Mouse (Mus musculus) CH12.LX (cell line): ENCODE results near the gene Rhox6. TPM values are rescaled to one million over a fixed set of nuclear protein-coding genes. Genes with fewer than 3 reads are reported as not detected.
"Not testable (repeated sequence)": the region's sequence is repeated elsewhere in the genome, so short reads cannot be mapped to it uniquely, and the experiment has no call there.

ENCODE experiments used
- DNase-seq: peaks from one replicate; pipeline ENCODE4 v3.0.0-alpha.2; 2013; ENCODE audit errors: extremely low read depth
- H3K27ac ChIP-seq: 2 replicates; pipeline ENCODE4 v1.5.1; 2012; ENCODE audit warnings: low read depth, mild to moderate bottlenecking, control low read depth, moderate library complexity; ENCODE audit not compliant: insufficient read depth
- H3K27me3 ChIP-seq: replicated peaks from 2 replicates; pipeline ENCODE3; 2012; ENCODE audit warnings: inconsistent platforms
- H3K36me3 ChIP-seq, 2 experiments: replicated peaks in 1 of 2; 2 replicates each; pipeline versions ENCODE3 to v1.6.1; 2012; ENCODE audit warnings: inconsistent platforms in 1 of 2, low read length in 1 of 2, mild to moderate bottlenecking in 1 of 2, mixed read lengths in 1 of 2, moderate library complexity in 1 of 2; ENCODE audit not compliant: control insufficient read depth in 1 of 2, insufficient read depth in 1 of 2
- H3K4me1 ChIP-seq, 2 experiments: 2 replicates each; pipeline ENCODE4 v1.6.1; 2012; ENCODE audit warnings: inconsistent platforms in 1 of 2, moderate library complexity in 1 of 2; ENCODE audit not compliant: insufficient read depth in 2 of 2, control insufficient read depth in 1 of 2
- H3K4me2 ChIP-seq: 2 replicates; pipeline ENCODE4 v1.6.1; 2012; ENCODE audit warnings: low read depth, mild to moderate bottlenecking, control low read depth; ENCODE audit not compliant: poor library complexity, insufficient read depth, severe bottlenecking
- H3K4me3 ChIP-seq, 3 experiments: fragments of 150-350 bp in 1 of 3; sonication (generic) in 1 of 3; replicated peaks in 1 of 3; 2 replicates each; pipeline versions ENCODE3 to v1.5.1; 2011 to 2012; ENCODE audit warnings: low read depth in 2 of 3, low read length in 2 of 3, mild to moderate bottlenecking in 2 of 3, moderate library complexity in 2 of 3, control low read depth in 1 of 3, improper control_type of control experiment in 1 of 3, inconsistent platforms in 1 of 3, mixed read lengths in 1 of 3; ENCODE audit not compliant: poor library complexity in 1 of 3
- H3K79me2 ChIP-seq: replicated peaks from 2 replicates; pipeline ENCODE4 v1.6.1; 2012; ENCODE audit warnings: mild to moderate bottlenecking, moderate library complexity; ENCODE audit not compliant: control insufficient read depth, poor library complexity, insufficient read depth, severe bottlenecking; ENCODE audit errors: extremely low read depth
- H3K9ac ChIP-seq: 2 replicates; pipeline ENCODE4 v1.6.1; 2012; ENCODE audit warnings: low read depth, mild to moderate bottlenecking, control low read depth, moderate library complexity; ENCODE audit not compliant: insufficient read depth
- H3K9me3 ChIP-seq: replicated peaks from 2 replicates; pipeline ENCODE3; 2012; ENCODE audit warnings: low read length, inconsistent platforms, mixed read lengths
- CHD1 ChIP-seq: IDR thresholded peaks from 2 replicates; pipeline ENCODE4 v1.6.1; 2012; ENCODE audit warnings: low read depth, low read length, improper control_type of control experiment, inconsistent platforms
- CHD2 ChIP-seq: IDR thresholded peaks from 2 replicates; pipeline ENCODE4 v1.6.1; 2011; ENCODE audit warnings: low read length, improper control_type of control experiment
- CTCF ChIP-seq, 2 experiments: IDR thresholded peaks in 1 of 2; conservative IDR thresholded peaks in 1 of 2; 2 replicates each; pipeline ENCODE4 v1.5.1; 2011 to 2012; ENCODE audit warnings: low read depth in 2 of 2, low read length in 2 of 2, improper control_type of control experiment in 1 of 2, inconsistent platforms in 1 of 2, mild to moderate bottlenecking in 1 of 2, moderate library complexity in 1 of 2
- ELF1 ChIP-seq: IDR thresholded peaks from 2 replicates; pipeline ENCODE4 v1.6.1; 2014; ENCODE audit warnings: low read depth, mild to moderate bottlenecking, inconsistent platforms, low read length, improper control_type of control experiment
- IRF4 ChIP-seq: IDR thresholded peaks from 2 replicates; pipeline ENCODE4 v1.6.1; 2014; ENCODE audit warnings: low read depth, mild to moderate bottlenecking, inconsistent platforms, low read length, improper control_type of control experiment
- JUND ChIP-seq: conservative IDR thresholded peaks from 2 replicates; pipeline ENCODE4 v1.6.1; 2011; ENCODE audit warnings: low read depth, low read length, improper control_type of control experiment
- KAT2A ChIP-seq: IDR thresholded peaks from 2 replicates; pipeline ENCODE4 v1.6.1; 2012; ENCODE audit warnings: low read length, improper control_type of control experiment, inconsistent platforms; ENCODE audit not compliant: insufficient replicate concordance
- MAFK ChIP-seq: IDR thresholded peaks from 2 replicates; pipeline ENCODE4 v1.6.1; 2011; ENCODE audit warnings: low read length, improper control_type of control experiment; ENCODE audit not compliant: insufficient replicate concordance
- MAX ChIP-seq: IDR thresholded peaks from 2 replicates; pipeline ENCODE4 v1.6.1; 2011; ENCODE audit warnings: low read length, improper control_type of control experiment
- MAZ ChIP-seq: IDR thresholded peaks from 2 replicates; pipeline ENCODE4 v1.6.1; 2012; ENCODE audit warnings: low read depth, mild to moderate bottlenecking, inconsistent platforms, low read length, improper control_type of control experiment, moderate library complexity
- MEF2A ChIP-seq: IDR thresholded peaks from 2 replicates; pipeline ENCODE4 v1.6.1; 2014; ENCODE audit warnings: low read depth, mild to moderate bottlenecking, inconsistent platforms, low read length, improper control_type of control experiment, borderline replicate concordance
- MXI1 ChIP-seq: IDR thresholded peaks from 2 replicates; pipeline ENCODE4 v1.6.1; 2011; ENCODE audit warnings: mild to moderate bottlenecking, low read depth, low read length, improper control_type of control experiment
- NELFE ChIP-seq: IDR thresholded peaks from 2 replicates; pipeline ENCODE4 v1.6.1; 2011; ENCODE audit warnings: low read depth, low read length, improper control_type of control experiment
- NRF1 ChIP-seq: IDR thresholded peaks from 2 replicates; pipeline ENCODE4 v1.6.1; 2014; ENCODE audit warnings: low read depth, mild to moderate bottlenecking, inconsistent platforms, low read length, improper control_type of control experiment, moderate library complexity
- PAX5 ChIP-seq: IDR thresholded peaks from 2 replicates; pipeline ENCODE4 v1.6.1; 2012; ENCODE audit warnings: low read length, inconsistent platforms, mixed read lengths
- TCF12 ChIP-seq: IDR thresholded peaks from 2 replicates; pipeline ENCODE4 v1.6.1; 2014; ENCODE audit warnings: low read depth, mild to moderate bottlenecking, inconsistent platforms, low read length, improper control_type of control experiment
- USF2 ChIP-seq: conservative IDR thresholded peaks from 2 replicates; pipeline ENCODE4 v1.6.1; 2011; ENCODE audit warnings: low read depth, low read length, improper control_type of control experiment
- ZKSCAN1 ChIP-seq: IDR thresholded peaks from 2 replicates; pipeline ENCODE4 v1.6.1; 2012; ENCODE audit warnings: low read depth, inconsistent platforms, low read length, improper control_type of control experiment, borderline replicate concordance
- ZNF384 ChIP-seq: IDR thresholded peaks from 2 replicates; pipeline ENCODE4 v1.6.1; 2012; ENCODE audit warnings: low read depth, low read length, improper control_type of control experiment, inconsistent platforms
- dilution Hi-C: fragments of 300-500 bp; cut with MboI; formaldehyde crosslinking; loops from 2 replicates; pipeline ENCODE4 v1.14.3; 2020; ENCODE audit warnings: low sequenced_read_pairs; ENCODE audit not compliant: extremely low pct_unique_long_range_greater_than_20kb, extremely low pct_ligation_motif_present
- in situ Hi-C: fragments of 300-500 bp; cut with MboI; formaldehyde crosslinking; loops from 3 replicates; pipeline ENCODE4 v1.14.3; 2019; ENCODE audit warnings: low sequenced_read_pairs, low pct_ligation_motif_present, low pct_unique_long_range_greater_than_20kb, mixed read lengths
- polyA plus RNA-seq: library from polyadenylated mRNA; unstranded; fragments of >175 nt; gene quantifications from 2 replicates; pipeline ENCODE4 v1.2.1, GENCODE M21; 2012; ENCODE audit warnings: low read depth; ENCODE audit not compliant: insufficient read length
- total RNA-seq, 2 experiments: library from RNA; depleted of rRNA; stranded (reverse); fragments of 300-350 nt in 1 of 2; fragments of >200 nt in 1 of 2; gene quantifications; 2 replicates each; pipeline ENCODE4 v1.2.3; 2012 to 2014

Gene Rhox6
- total and polyA plus RNA-seq, 3 experiments = not detected

- Histone ChIP-seq H3K27me3 (no peaks in the 10 kb centered on the region), H3K36me3 (no peaks in the 10 kb centered on the region), H3K9me3 (no peaks in the 10 kb centered on the region), H3K4me1 (no peaks in the 10 kb centered on the region), H3K79me2 (no peaks in the 10 kb centered on the region), H3K4me3 (peak overlapping the region in 1 of 3 experiments; percentile 35), H3K9ac (no peak overlapping the region), H3K4me2 (peak overlapping the region; percentile 15; the same call in 1 of the 2 replicates), H3K27ac (no peak overlapping the region)
- DNase-seq = no peak
- TF ChIP-seq MAX (no peak), CTCF (conservative IDR thresholded peaks at IDR 0.05 in 1 of 2, IDR thresholded peaks at IDR 0.05 in 1 of 2; ENCODE audit: low read depth in 2 of 2, low read length in 2 of 2) (peak in 1 of 2 experiments; percentile 36; a peak in 2 of 4 replicates)
- in situ Hi-C loops = no loop called here
- dilution Hi-C loops = no loop called here
Measured at GRCm38 (mm10) chrX:37815665-37816064, 11.0 kb upstream of the Rhox6 start.

DNA sequence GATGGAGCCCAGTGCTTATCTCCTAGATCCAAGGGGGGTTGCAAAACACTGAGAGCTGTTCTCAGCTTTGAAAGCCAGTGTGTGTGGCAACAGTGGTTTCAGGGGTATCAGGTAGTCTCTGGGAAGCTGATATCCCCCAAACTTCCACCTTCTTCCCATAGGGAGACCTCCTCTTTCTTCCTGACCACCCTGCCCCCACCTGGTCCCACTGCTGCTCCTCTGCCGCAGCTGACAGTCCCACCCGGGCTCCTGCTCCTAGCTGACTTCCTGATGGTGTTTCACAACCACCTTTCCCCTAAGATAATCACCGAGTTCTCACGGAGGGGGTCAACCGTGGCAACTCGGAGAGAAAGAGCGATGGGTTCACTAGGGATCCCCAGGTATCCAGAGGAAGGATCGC, 4.7 kb downstream of the Rhox6 start, which contains the start of gene Rhox7a:
TSS of gene Rhox7a (plus strand) at position 301 of the 400 bp plus-strand sequence.
- H3K4me2 ChIP-seq, H3K4me3 ChIP-seq, H3K27ac ChIP-seq, dilution Hi-C loops, DNase-seq, H3K4me1 ChIP-seq, H3K9me3 ChIP-seq, H3K79me2 ChIP-seq, in situ Hi-C loops, H3K36me3 ChIP-seq, H3K9ac ChIP-seq, H3K27me3 ChIP-seq: not testable (repeated sequence)

DNA sequence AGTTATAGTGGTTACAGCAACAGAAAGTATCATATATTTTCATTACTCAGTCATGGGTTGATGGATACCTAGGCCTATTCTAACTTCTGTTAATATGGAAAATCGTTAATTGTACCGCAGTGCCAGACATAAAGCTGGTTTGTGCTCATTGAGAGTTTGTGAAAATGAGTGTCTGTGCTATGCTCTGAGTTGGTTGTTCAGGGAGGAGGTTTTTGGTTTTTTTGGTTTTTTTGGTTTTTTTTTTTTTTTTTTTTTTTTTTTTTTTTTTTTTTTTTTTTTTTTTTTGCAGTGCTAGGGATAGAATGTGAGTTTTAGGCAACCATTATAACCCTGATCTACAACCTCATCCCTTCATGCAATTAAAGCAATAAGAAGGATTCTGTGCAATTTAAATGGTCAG, 44.9 kb downstream of the Rhox6 start:
- no peak overlapping the region for H3K27ac ChIP-seq
- no peak overlapping the region for H3K9ac ChIP-seq
- TF ChIP-seq USF2 (no peak), ZNF384 (peak; percentile 56; the same call in 1 of the 2 replicates)
- H3K79me2 ChIP-seq = no peaks in the 10 kb centered on the region
- DNase-seq = no peak
- in situ Hi-C loops (no loop called here), dilution Hi-C loops (no loop called here)
- no peaks in the 10 kb centered on the region for H3K27me3 ChIP-seq
- H3K9me3 ChIP-seq = no peaks in the 10 kb centered on the region
- H3K4me1 ChIP-seq = no peaks in the 10 kb centered on the region
- no peaks in the 10 kb centered on the region for H3K36me3 ChIP-seq
- no peak overlapping the region for H3K4me3 ChIP-seq
- H3K4me2 ChIP-seq = no peak overlapping the region

GRCm38 (mm10) chrX:37878844-37879243, 52.1 kb downstream of the Rhox6 start, which contains the start of gene Rhox8:
Rhox8 (minus strand) TSS chrX:37878944.
- Histone ChIP-seq H3K4me1 (no peaks in the 10 kb centered on the region), H3K79me2 (no peaks in the 10 kb centered on the region), H3K27me3 (no peaks in the 10 kb centered on the region), H3K9ac (no peak within 1 kb of the TSS), H3K4me3 (no peak within 1 kb of the TSS), H3K36me3 (no peaks in the 10 kb centered on the region), H3K27ac (no peak within 1 kb of the TSS), H3K4me2 (no peak within 1 kb of the TSS), H3K9me3 (no peaks in the 10 kb centered on the region)
- no peak for DNase-seq
- TF ChIP-seq KAT2A (no peak), NELFE (no peak), MAZ (no peak), TCF12 (no peak), CHD2 (no peak), CHD1 (no peak), ELF1 (no peak), MXI1 (no peak), ZNF384 (no peak), IRF4 (no peak), MAFK (no peak), MEF2A (no peak), JUND (no peak), PAX5 (no peak), ZKSCAN1 (no peak), NRF1 (no peak)
- in situ Hi-C loops (no loop called here), dilution Hi-C loops (no loop called here)
